Mouse (Mus musculus) telencephalon, adult 2 months (tissue): ENCODE measurements around the gene Hsph1.

Experiments used
- DNase-seq: peaks from one replicate; pipeline ENCODE4 v3.0.0-alpha.2; 2011; ENCODE audit warnings: low read depth, low spot score

Gene Hsph1

DNA sequence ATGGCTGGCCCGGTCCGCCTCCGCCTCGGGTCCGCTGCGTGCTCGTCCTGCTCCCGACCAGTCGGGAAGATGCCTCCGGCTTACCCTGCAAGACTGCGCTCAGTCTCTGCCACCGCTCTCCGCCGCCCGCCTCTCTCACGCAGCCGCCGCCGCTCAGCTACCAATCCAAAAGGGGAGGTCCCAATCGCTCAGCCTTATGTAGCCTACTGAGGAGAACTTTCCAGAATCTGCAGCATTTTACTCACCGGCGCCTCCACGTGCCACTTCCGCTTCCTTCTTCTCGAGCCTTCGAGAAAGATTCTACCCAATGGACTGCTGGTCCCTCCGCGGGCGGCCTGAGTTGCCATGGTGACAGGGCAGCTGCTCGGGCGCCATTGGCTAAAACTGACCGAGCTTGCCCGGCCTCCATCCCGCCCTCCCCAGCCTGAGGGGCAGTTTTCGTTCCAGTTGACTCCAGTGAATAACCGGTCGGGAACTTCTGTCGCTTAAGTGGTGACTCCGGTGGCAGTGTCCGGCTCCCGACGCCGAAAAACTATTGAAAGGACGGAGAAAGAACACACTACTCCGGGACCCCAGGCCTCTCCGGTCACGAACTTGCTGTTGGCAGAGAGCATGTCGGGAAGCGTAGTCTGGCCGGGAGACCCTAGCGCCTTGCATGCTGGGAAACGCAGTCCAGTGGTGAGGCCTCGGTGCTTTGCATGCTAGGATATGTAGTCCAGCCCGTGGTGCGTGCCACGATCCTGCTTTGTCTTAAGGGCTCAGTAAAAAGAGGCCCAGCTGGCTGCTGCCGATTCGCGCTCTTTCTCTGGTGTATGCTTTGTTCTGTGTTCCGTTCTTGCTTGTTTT is at the start of gene Hsph1:
Hsph1 (minus strand) TSS at position 302 of the 846 bp plus-strand sequence.
- DNase-seq: peak; percentile 99

- no peak for DNase-seq
Observed at GRCm38 (mm10) chr5:149680946-149681345, 44.8 kb upstream of the Hsph1 start.

DNA sequence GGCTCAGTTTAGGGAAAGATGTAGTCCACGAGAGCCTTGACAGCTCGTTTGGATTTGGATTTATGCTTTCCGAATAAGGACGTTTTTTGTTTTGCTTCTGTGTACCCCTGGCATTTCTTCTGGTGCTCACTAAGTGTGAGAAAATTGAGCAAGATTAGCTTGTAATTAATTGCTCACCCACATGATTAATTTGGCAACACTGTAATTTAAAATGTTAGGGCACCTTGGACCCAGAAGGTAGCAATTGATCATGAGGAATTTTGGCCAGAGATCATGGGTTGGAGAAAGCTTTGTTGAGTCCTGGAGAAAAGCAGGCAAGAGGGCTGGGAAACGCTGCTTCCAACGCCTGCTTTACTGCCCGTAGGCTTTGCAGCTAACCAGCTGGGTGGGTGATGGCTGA is 43.7 kb upstream of the Hsph1 start:
- DNase-seq: no peak

DNA sequence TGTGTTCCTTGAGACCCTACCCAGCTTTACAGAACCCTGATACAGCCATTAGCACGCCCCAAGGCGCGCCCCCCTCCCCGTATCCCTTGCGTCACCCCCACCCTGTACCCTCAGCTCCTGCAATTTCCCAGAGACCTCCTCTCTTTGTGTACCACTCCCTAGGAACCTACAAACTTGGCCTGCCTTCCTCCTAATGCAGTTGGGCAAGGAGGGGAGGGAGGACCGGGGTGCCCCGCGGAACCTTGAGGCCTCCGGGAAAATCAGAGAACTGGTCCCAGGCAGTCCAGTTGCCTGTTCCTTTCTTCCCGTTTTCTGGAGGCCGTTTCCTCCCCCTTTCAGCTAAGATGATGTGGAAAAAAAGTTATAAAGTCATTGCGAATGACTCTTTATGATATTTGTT is 43.2 kb upstream of the Hsph1 start:
- no peak for DNase-seq

DNA sequence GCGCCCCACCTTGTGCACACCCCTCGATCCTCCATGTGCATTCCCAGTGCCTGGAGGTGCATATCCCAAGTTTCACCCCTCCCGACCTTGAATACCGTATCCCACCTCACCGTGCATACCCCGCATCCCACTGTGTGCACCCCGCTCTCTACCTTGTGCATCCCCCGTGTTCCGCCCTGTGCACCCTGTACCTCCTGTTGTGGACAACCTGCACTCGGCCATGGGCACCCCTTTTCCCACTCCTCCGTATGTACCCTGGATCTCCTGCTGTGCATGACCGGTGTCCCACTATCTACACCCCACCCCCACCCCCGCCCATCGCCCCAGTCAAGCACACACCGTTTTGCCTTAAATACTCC is 42.8 kb upstream of the Hsph1 start:
- DNase-seq: no peak

DNA sequence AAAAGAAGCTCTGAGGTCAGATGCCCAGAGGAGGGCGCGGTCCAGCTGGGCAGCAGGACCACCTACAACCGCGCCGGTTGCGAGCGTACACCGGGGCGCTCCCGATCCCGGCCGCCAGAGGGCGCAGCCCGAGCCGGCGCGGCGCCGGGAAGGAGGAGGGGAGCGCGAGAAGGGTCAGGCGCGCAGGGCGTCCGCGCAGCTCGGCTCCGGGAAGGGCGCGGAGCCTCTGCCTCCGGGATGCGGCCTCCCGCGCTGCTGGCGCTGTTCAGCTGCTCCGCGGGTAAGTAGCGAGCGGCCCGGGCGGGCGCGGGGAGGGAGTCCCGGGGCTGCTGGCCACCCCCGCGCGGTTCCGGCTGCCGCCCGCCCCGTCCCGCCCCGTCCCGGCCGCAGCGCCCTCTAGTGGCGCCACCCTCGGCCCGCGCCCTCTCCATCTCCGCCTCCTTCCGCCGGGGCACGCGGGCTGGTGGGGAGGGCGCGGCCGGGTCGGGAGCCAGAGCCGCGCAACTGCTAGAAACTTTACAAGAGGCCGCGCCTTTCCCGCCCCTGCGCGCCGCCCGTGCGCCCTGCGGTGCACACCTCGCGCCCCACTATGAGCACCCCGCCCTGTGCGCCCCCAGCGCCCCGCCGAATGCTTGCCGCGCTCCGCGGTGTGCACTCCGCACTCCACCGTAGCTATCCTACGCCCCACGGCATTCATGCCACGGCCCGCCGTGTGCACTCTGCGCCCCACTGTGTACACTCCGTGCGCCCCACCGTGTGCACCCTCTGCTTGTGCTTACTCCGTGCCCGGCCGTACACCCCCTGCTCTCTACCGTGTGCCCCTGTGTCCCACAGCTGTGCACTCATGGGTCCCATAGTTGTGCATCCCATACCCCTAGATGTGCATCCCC is 42.2 kb upstream of the Hsph1 start, which contains the start of gene B3glct:
B3glct (plus strand) TSS at position 131 of the 890 bp plus-strand sequence.
- no peak for DNase-seq

- no peak for DNase-seq
Observed at GRCm38 (mm10) chr5:149677196-149677595, 41.0 kb upstream of the Hsph1 start.

DNA sequence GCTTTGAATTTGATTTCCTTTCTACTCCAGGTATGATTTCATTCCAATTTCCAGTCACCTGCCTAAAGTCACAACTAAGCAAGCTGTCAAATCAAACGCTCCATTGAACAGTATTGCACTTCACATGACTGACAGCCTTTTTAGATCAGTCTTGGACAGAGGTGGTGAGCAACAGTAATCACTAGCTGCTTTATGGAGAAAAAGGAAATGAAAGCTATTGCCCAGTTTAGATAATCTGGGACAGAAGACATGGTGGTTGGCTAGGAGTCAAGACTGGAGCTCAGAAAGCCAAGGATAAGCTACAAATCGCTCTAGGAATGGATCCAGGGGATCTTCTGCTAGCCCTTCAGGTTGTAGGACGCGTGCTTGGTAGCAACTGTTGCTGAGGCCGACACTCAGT is 27.2 kb upstream of the Hsph1 start:
- DNase-seq: no peak

DNA sequence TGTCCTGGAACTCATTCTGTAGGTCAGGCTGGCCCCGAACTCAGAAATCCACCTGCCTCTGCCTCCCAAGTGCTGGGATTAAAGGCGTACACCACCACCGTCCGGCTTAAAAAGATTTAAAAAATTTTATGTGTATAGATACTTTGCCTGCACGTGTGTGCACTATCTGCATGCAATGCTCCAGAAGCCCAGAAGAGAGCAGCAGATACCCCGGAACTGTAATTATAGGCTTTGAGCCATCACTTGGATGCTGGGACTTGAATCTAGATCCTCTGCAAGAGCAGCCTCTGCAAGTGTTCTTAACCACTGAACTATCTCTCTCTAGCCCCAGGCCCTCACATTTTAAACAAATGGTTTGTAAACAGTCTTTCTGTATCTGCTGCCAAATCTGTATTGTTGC is 26.8 kb upstream of the Hsph1 start:
- DNase-seq: no peak

GRCm38 (mm10) chr5:149661428-149661827 is 25.3 kb upstream of the Hsph1 start:
- no peak for DNase-seq

GRCm38 (mm10) chr5:149659414-149659780 is 23.2 kb upstream of the Hsph1 start:
- DNase-seq: no peak

DNA sequence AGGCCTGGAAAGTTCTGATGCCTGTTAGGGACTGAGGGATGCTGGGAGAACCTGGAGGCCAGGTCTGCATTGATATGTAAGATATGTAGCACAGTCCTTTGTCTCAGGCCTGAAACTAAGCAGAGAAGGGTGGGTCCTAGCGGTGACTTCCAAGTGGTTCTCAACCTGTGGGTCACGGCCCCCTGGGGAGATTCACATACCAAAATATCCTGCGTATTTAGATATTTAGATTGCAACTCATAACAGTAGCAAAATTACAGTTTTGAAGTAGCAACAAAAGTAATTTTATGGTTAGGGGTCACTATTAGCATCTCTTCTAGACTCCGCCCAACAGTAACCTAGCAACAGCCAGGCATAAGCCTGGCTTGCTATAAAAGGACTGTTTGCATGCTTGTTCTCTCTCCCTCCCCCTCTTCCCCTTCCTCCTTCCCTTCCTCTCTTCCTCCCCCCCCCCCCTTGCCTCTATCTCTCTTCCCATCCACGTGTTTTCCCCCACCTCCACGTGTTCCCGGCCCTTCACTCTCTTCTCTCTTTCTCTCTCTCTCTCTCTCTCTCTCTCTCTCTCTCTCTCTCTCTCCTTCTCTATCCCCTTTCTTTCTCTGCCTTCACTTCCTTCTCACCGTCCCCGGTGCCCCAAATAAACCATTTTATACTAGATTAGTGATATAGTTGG is 22.7 kb upstream of the Hsph1 start:
- no peak for DNase-seq

GRCm38 (mm10) chr5:149658022-149658421 is 21.8 kb upstream of the Hsph1 start:
- DNase-seq: no peak

DNA sequence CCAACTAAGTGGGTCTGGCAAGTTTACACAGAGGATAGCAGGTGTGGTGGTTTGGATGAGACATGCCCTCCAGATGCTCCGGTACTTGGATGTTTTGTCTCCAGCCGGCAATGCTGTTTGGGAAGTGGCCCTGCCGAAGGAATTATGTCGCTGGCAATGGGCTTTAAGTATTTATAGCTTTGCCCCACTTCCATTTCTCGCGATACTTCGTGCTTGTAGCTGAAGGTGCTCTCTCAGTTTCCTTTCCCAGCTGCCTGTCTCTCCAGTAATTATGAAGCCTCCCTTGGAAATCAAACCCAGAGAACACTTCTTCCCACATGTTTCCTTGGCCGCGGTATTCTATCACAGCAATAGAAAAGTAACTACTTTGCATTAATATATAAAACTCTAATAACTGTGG is 19.5 kb upstream of the Hsph1 start:
- no peak for DNase-seq

DNA sequence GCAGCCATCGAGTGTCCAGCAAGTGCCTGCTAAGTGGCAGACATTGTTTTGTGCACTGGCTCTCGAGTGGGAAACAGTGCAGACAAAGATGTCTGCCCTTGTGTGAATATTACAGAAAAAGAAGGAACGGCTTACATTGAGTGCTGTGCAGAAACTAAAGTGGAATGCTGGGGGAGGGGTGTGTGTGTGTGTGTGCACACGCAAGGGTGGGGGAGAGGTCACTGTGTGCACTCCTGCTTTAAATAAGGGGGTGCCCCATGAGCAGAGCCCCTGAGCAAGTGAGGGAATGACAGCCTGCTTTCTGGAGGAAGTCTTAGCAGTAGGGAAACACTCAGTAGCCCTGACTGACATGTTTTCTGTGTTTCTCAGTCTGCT is 14.0 kb upstream of the Hsph1 start:
- DNase-seq: no peak

DNA sequence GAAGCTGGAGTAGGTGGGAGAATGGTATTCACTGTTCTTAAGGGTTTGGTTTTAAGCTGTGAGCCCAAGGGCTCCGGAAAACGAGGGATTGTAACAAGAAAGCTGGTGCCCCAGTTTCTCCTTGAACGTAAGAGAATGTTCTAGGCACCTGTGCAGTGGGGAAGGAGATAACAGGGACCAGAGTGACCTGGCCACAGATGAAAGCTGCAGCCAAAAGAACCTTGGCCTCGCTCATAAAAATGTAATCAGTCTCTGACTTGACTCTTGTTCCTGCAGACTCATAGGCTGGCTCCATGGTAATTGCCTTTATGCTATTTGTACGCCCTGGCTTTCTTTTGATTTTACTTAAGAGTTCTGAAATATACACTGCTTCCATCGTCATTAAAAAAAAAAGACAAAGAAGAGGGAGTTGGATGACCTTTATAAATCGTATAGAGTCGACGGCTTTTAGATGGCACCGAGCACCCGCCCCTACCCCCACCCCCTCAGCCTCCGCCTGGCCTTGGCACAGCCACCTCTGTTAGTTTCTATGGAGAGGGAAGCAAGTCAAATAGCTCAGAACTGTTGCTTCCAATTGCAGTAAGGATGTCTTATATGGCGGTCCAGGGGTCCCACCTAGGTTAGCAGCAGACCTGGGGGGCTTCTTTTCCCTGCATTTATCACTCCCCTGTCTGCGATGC is 13.5 kb upstream of the Hsph1 start:
- no peak for DNase-seq

DNA sequence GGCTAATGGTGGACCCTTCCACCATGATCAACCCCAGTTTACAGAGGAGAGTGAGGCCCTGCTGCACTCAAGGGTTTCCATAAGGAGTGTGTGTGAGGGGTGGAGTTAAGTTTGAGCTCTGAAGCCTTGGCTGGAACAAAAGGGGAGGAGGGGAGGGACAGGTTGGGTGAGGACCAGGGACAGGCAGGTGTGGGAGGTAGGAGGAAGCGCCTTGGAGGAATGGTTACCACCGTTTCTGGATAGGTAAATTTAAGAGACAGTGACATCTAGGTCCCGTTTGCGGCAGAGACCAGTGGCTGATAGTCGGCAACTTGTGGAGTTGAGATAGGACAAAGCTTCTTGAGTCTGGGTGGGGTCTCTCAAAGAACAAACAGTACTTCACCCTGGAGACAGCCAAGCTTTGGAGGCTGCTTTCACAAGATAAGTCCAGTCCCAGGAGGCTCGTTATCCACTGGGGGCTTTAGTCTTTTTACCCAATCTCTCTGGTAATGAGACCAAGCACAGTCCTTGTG is 12.8 kb upstream of the Hsph1 start:
- DNase-seq: no peak

GRCm38 (mm10) chr5:149648196-149648595 is 12.0 kb upstream of the Hsph1 start:
- no peak for DNase-seq

- peak; percentile 40 for DNase-seq
Observed at GRCm38 (mm10) chr5:149647367-149648115, 11.4 kb upstream of the Hsph1 start.

- peak; percentile 69 for DNase-seq
Observed at GRCm38 (mm10) chr5:149642783-149643509, 6.8 kb upstream of the Hsph1 start.
